Mouse (Mus musculus) embryonic facial prominence, embryonic 14.5 days (tissue): ENCODE measurements around the gene Smco4. TPM values are rescaled to one million over a fixed set of nuclear protein-coding genes. Genes with fewer than 3 reads are reported as not detected.
"Not testable (repeated sequence)": the region's sequence is repeated elsewhere in the genome, so short reads cannot be mapped to it uniquely, and the experiment has no call there.

Experiments used
- ATAC-seq: fragments of 200-750 bp; cut with Nextera tagmentation; 2 replicates; pipeline ENCODE4 v1.8.0; 2017; ENCODE audit warnings: low read depth, moderate number of reproducible peaks, moderate TSS enrichment
- DNase-seq: peaks from one replicate; pipeline ENCODE4 v3.0.0-alpha.2; 2015; ENCODE audit warnings: low spot score
- H3K27ac ChIP-seq: fragments of 300-500 bp; sonication (generic); replicated peaks from 2 replicates; pipeline ENCODE4 v1.5.1; 2014; ENCODE audit warnings: low read depth, mild to moderate bottlenecking, low read length, moderate library complexity
- H3K27me3 ChIP-seq: fragments of 300-500 bp; sonication (generic); replicated peaks from 2 replicates; pipeline ENCODE4 v1.6.1; 2014; ENCODE audit warnings: low read length; ENCODE audit not compliant: control insufficient read depth, insufficient read depth
- H3K36me3 ChIP-seq: fragments of 300-500 bp; sonication (generic); 2 replicates; pipeline ENCODE4 v1.6.1; 2014; ENCODE audit warnings: low read length, mixed read lengths; ENCODE audit not compliant: control insufficient read depth, insufficient read depth
- H3K4me1 ChIP-seq: fragments of 300-500 bp; sonication (generic); 2 replicates; pipeline ENCODE4 v1.6.1; 2014; ENCODE audit warnings: antibody characterized with exemption, low read length; ENCODE audit not compliant: control insufficient read depth, insufficient read depth
- H3K4me2 ChIP-seq: fragments of 300-500 bp; sonication (generic); 2 replicates; pipeline ENCODE4 v1.6.1; 2014; ENCODE audit warnings: low read depth, mild to moderate bottlenecking, low read length, moderate library complexity, mixed read lengths
- H3K4me3 ChIP-seq: fragments of 300-500 bp; sonication (generic); 2 replicates; pipeline ENCODE4 v1.5.1; 2014; ENCODE audit warnings: low read depth, mild to moderate bottlenecking, low read length
- H3K9ac ChIP-seq: fragments of 300-500 bp; sonication (generic); 2 replicates; pipeline ENCODE4 v1.6.1; 2014; ENCODE audit warnings: low read depth, mild to moderate bottlenecking, low read length, moderate library complexity, mixed read lengths
- H3K9me3 ChIP-seq: fragments of 300-500 bp; sonication (generic); 2 replicates; pipeline ENCODE4 v1.6.1; 2016; ENCODE audit warnings: low read length; ENCODE audit not compliant: control insufficient read depth
- WGBS: fragments of 180-500 bp; shearing (Covaris S2); extraction: QIAGEN DNeasy Blood & Tissue Kit; methylation state at CpG from one replicate; pipeline ENCODE4 v1.1.7; 2014; 5-methylcytosine and 5-hydroxymethylcytosine counted together
- polyA plus RNA-seq: library from polyadenylated mRNA; unstranded; fragments of >200 nt; fragmentation: Nextera tagmentation; extraction: Ambion mirVana; gene quantifications from 2 replicates; pipeline ENCODE4 v1.2.1, GENCODE M21; 2014

Smco4 gene
- polyA plus RNA-seq, 1 experiment from 2014 or later: 7.3 TPM

DNA sequence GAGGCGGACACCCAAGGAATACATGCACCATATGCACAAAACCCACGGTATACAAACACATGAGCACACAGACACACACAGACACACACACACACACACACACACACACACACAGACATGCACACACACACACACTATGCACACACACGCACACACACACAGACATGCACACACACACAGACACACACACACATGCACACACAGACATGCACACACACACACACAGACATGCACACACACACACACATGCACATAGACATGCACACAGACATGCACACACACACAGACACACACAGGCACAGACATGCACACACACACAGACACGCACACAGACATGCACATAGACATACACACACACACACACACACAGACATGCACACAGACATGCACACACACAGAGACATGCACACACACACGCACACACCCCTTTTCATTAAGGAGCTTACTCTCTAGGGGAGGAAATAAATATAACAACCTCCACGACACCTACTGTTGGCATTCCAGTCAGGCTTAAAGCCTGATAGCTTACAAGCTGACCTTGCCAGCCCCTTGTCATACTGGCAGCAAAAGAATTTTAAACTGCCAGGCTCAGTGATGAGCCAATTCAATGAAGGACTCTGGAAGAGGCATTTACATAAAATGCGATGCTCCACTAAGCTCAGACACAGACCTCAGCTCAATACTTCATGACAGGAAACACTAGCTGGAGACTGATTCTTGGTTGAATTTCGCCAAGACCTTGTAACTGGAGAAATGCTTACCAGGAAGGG, 2.7 kb upstream of the Smco4 start:
- 84% methylated on average over 8 of the region's 8 CpGs for WGBS
- H3K4me1 ChIP-seq: peaks cover 8% of the 10 kb centered on the region
- H3K27ac ChIP-seq: no peak overlapping the region
- peak; percentile 20 for DNase-seq
- no peak overlapping the region for H3K4me3 ChIP-seq
- no peaks in the 10 kb centered on the region for H3K27me3 ChIP-seq
- H3K9me3 ChIP-seq: no peaks in the 10 kb centered on the region
- no peak overlapping the region for H3K9ac ChIP-seq
- H3K36me3 ChIP-seq: no peaks in the 10 kb centered on the region
- no peak for ATAC-seq
- no peak overlapping the region for H3K4me2 ChIP-seq

DNA sequence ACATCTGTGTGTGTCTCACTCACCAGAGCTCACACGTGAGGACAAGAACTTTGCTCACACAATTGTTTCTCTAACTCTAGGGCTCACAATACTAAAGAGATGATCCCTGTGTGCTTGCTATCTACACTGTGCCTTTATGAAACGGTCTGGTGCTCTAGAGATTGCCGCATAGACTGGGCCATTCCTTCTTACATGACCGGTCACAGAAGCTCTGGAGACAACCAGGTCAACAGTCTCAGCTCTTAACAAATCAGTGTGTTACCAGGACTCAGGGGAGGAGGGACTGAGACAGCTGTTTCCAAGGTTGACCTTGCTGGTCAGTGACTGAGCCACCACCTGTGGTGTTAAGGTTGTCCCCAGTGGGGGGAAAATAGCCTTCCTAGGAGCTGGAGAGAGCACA, 1.5 kb upstream of the Smco4 start:
- no peak overlapping the region for H3K27ac ChIP-seq

DNA sequence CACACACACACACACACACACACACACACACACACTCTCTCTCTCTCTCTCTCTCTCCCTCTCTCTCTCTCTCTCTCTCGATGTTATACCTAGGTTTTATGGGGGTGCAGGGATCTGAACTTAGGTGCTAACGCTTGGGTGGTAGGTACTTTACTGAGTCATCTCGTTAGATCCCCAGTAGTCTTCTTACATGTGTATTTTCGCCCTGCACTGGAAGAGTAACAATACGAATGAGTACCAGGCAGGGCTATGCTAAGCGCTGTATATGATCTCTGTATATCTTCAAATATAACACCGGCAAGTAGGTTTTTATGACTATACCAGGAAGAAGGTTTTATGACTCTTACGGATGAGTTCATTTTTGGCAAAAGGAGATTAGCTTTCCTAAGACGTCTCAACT, 831 bp upstream of the Smco4 start:
- no peaks in the 10 kb centered on the region for H3K27me3 ChIP-seq
- 83% methylated on average over 9 of the region's 9 CpGs for WGBS
- DNase-seq (no peak), ATAC-seq (no peak)
- no peak overlapping the region for H3K27ac ChIP-seq
- H3K4me3 ChIP-seq: no peak overlapping the region
- H3K4me2 ChIP-seq: no peak overlapping the region
- H3K4me1 ChIP-seq: peaks cover 17% of the 10 kb centered on the region
- no peaks in the 10 kb centered on the region for H3K9me3 ChIP-seq
- no peak overlapping the region for H3K9ac ChIP-seq
- no peaks in the 10 kb centered on the region for H3K36me3 ChIP-seq

More for the DNA sequence above, 1.5 kb upstream of the Smco4 start:
- Histone ChIP-seq H3K27me3 (no peaks in the 10 kb centered on the region), H3K4me3 (no peak overlapping the region), H3K4me1 (peaks cover 17% of the 10 kb centered on the region), H3K9ac (no peak overlapping the region), H3K36me3 (no peaks in the 10 kb centered on the region), H3K4me2 (no peak overlapping the region), H3K9me3 (no peaks in the 10 kb centered on the region)
- ATAC-seq (no peak), DNase-seq (no peak)
- WGBS: 81% methylated on average over 4 of the region's 4 CpGs

DNA sequence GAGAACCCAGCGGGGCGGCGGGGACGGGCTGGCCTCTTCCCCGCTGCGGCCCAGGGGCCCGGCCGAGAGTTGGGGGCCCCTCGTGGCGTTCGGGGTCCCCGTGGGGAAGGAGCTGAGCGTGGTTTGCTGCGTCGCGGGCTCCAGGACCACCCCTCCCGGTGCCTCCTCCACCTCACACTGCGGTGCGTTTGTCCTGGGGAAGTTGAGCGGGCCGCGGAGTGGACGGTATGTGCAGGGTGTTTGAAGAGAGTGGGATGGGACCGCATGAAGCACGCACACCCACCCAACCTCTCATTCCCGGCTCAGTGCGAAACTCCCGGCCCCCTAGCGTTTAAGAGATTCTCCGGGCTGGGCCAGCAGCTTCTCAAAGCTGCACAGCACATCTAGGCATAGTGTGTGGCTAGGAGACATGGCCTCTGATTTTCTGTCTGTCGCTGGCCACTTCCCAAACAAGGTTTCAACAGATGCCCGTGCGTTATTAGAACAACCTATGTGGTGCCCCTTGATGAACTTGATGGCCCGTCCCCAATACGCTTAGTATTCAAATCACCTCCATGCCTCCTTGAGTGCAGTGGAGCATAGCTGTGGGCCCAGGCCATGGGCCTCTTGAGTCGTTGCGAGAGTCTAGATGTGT, 810 bp downstream of the Smco4 start:
- H3K27me3 ChIP-seq: no peaks in the 10 kb centered on the region
- H3K4me1 ChIP-seq: peaks cover 22% of the 10 kb centered on the region
- H3K9me3 ChIP-seq: no peaks in the 10 kb centered on the region
- ATAC-seq (peak; percentile 75), DNase-seq (peak; percentile 88)
- H3K9ac ChIP-seq: peak overlapping the region; percentile 93
- peak overlapping the region; percentile 75 for H3K4me3 ChIP-seq
- no peaks in the 10 kb centered on the region for H3K36me3 ChIP-seq
- H3K4me2 ChIP-seq: peak overlapping the region; percentile 90
- peak overlapping the region; percentile 71; the same call in 1 of the 2 replicates for H3K27ac ChIP-seq
- 5% methylated on average over 23 of the region's 37 CpGs for WGBS

DNA sequence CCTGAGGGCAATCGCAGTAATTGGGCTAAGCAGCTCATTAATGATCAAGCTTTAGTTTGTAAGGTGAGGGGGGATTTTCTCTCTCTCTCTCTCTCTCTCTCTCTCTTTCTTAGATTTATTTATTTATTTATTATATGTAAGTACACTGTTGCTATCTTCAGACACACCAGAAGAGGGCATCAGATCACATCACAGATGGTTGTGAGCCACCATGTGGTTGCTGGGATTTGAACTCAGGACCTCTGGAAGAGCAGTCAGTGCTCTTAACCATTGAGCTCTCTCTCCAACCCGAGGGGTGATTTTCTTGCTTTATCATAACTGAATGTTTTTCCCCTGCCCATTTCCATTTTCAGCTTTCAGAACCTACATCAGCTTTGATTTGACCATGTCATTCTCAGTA, 2.0 kb downstream of the Smco4 start:
- ATAC-seq, H3K36me3 ChIP-seq, H3K27ac ChIP-seq, H3K4me2 ChIP-seq, H3K4me3 ChIP-seq, H3K9me3 ChIP-seq, H3K9ac ChIP-seq, DNase-seq, H3K27me3 ChIP-seq: not testable (repeated sequence)
- 83% methylated on average over 2 of the region's 2 CpGs for WGBS
- peaks cover 23% of the 10 kb centered on the region for H3K4me1 ChIP-seq

DNA sequence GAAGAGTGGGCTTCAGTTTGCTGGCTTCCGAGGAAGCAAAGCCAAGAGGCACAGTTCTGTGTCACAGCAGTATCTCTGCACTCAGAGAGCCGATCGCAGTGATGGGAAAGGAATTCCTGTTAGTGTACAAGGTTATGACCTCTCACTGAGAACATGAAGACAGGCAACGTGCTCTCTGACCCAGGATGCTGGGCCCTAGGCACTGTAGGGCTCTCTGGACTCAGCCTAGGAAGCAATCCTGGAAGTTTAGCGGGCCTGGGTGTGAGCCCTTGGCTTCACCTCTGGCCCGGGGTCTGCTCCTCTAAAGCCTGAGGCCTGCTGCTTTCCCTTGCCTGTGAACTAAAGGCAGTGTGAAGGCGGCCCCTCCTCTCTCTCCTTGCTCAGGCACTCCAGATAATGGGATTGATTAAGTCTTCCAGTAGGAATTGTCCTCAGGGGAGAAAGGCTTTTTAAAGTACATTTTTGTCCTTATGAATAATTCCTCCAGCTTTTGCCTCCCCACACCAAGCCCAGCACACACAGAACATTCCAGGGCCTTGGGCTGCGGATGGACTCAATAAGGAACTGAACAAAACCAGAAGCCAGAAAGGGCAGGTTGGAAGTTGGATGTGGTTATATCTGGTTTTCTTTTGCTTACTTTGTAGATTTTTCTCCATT, 2.8 kb downstream of the Smco4 start:
- no peaks in the 10 kb centered on the region for H3K27me3 ChIP-seq
- H3K27ac ChIP-seq: 0 out of 2 replicates have a peak overlapping the region, but pooled peaks have one; percentile 28
- ATAC-seq (no peak), DNase-seq (no peak)
- H3K36me3 ChIP-seq: no peaks in the 10 kb centered on the region
- 0 out of 2 replicates have a peak overlapping the region, but pooled peaks have one; percentile 4 for H3K9ac ChIP-seq
- H3K9me3 ChIP-seq: no peaks in the 10 kb centered on the region
- H3K4me2 ChIP-seq: no peak overlapping the region
- no peak overlapping the region for H3K4me3 ChIP-seq
- 19% methylated on average over 8 of the region's 8 CpGs for WGBS
- peaks cover 23% of the 10 kb centered on the region for H3K4me1 ChIP-seq

DNA sequence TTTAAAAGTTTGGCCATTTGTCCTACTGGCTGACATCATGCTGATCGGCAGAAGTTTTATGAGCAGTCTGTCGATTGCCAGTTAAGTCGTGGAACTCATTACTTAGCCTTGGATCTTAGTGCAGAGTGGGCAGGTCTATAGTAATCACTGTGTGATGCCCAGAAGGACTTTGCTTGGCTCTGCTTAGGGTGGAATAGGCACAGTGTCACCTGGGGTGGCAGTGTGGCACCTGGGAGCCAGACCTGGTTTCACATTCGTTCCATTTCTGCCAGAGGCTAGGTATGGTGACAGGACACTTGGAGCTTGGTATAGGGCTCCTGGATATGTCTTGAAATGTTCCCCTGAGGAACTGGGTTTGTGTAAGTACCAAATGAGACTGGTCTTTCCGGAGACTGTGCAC, 6.8 kb downstream of the Smco4 start:
- 79% methylated on average over 5 of the region's 5 CpGs for WGBS
- Histone ChIP-seq H3K4me3 (no peak overlapping the region), H3K4me2 (no peak overlapping the region), H3K36me3 (no peaks in the 10 kb centered on the region), H3K4me1 (peaks cover 16% of the 10 kb centered on the region), H3K9me3 (no peaks in the 10 kb centered on the region), H3K9ac (no peak overlapping the region), H3K27ac (no peak overlapping the region), H3K27me3 (no peaks in the 10 kb centered on the region)
- DNase-seq: no peak
- ATAC-seq: no peak

DNA sequence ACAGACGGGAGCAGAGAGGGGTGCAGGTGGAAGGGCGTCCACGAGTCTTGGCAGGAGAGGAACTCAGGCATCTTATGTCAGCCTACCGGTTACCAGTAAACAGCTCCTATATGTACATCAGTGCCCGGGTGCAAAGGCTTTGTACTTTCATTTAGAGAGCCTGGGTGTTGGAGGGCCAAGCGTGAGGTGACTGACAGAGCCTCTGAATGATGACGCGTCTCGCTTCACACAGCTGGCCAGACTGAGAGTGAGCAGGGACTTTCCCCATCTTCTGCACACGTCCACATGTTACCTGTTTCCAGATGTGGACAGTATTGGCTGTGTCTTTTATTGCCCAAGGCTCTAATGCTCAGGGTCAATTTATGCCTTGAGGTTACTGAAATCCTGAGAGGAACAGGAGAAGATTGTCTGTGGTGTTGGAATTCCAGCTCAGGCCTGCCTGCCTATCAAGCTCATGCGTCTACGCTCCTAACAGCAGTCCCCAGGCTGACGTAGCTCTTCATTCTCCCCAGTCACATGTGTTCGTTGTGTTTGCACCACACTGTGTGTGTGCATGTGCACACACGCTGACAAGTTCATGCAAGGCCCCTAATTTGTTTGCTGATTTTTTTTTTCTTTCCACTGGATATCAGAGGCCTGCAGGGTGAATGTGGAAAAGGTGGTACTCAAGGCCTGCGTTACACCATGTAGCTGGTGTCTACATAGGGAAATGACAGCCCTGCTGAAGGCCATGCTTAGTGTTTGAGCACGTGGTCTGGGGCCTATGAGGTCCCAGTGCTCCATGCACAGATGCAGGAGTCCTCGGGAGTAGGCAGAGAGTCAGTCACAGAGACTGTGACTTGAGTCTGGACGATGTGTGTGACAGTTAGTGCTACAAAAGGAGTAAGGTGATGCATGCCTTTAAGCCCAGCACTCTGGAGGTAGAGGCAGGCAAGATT, 8.4 kb downstream of the Smco4 start:
- WGBS: 65% methylated on average over 19 of the region's 19 CpGs
- Histone ChIP-seq H3K9me3 (no peaks in the 10 kb centered on the region), H3K9ac (no peak overlapping the region), H3K27ac (no peak overlapping the region), H3K4me2 (no peak overlapping the region), H3K4me3 (no peak overlapping the region), H3K36me3 (no peaks in the 10 kb centered on the region), H3K4me1 (0 out of 2 replicates have a peak, but pooled peaks cover 6% of the 10 kb centered on the region), H3K27me3 (no peaks in the 10 kb centered on the region)
- ATAC-seq: no peak
- no peak for DNase-seq
